Mouse (Mus musculus): ENCODE results near the gene Tpte.

DNA sequence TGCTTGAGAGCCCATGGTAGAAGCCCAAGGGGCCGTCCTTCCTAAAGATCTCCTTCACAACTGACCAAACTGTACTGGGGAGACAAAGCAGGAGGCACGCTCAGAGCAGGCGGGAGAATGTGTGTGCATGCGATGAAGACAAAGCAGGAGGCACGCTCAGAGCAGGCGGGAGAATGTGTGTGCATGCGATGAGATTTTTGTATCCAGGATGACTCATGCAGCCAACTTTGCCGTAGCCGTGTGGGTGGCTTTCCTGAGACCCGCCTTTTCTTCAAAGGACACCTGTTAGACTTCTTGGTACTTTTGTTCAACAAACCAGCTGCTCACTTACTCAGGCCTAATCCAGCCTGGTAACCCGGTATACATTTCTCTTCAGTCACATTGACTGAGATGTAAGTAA lies 97.7 kb downstream of the Tpte start:
- TF ChIP-seq KAT2A (conservative IDR thresholded peaks at IDR 0.05; ENCODE audit: low read depth, low read length) (no peak), GATA1 (IDR thresholded peaks at IDR 0.05; ENCODE audit: low read depth, low read length) (no peak), POLR2A (IDR thresholded peaks at IDR 0.05; ENCODE audit: control insufficient read depth in 1 of 2, insufficient read depth in 1 of 2, low read depth in 1 of 2, low read length in 2 of 2, poor library complexity in 1 of 2) (no peak), GABPA (IDR thresholded peaks at IDR 0.05; ENCODE audit: low read depth, low read length) (no peak), E2F4 (IDR thresholded peaks at IDR 0.05; ENCODE audit: borderline replicate concordance, low read depth, low read length) (no peak), TCF12 (IDR thresholded peaks at IDR 0.05; ENCODE audit: low read depth, low read length) (no peak), MAFK (IDR thresholded peaks at IDR 0.05; ENCODE audit: borderline replicate concordance, low read depth, low read length) (no peak), EP300 (IDR thresholded peaks at IDR 0.05; ENCODE audit: low read depth in 1 of 2, low read length in 2 of 2) (no peak), NRF1 (IDR thresholded peaks at IDR 0.05; ENCODE audit: insufficient read depth, low read depth, low read length, poor library complexity, severe bottlenecking) (no peak), MAX (IDR thresholded peaks at IDR 0.05; ENCODE audit: low read length) (no peak)

All from MEL (cell line).